Mouse (Mus musculus): Measurements from ENCODE around the gene Fam20c. TPM values are rescaled to one million over a fixed set of nuclear protein-coding genes. Genes with fewer than 3 reads are reported as not detected.

Fam20c gene
- 46.9 and 51.9 TPM in 2 replicates for polyA plus RNA-seq (2016; fragmentation: Nextera tagmentation; extraction: Ambion mirVana)

DNA sequence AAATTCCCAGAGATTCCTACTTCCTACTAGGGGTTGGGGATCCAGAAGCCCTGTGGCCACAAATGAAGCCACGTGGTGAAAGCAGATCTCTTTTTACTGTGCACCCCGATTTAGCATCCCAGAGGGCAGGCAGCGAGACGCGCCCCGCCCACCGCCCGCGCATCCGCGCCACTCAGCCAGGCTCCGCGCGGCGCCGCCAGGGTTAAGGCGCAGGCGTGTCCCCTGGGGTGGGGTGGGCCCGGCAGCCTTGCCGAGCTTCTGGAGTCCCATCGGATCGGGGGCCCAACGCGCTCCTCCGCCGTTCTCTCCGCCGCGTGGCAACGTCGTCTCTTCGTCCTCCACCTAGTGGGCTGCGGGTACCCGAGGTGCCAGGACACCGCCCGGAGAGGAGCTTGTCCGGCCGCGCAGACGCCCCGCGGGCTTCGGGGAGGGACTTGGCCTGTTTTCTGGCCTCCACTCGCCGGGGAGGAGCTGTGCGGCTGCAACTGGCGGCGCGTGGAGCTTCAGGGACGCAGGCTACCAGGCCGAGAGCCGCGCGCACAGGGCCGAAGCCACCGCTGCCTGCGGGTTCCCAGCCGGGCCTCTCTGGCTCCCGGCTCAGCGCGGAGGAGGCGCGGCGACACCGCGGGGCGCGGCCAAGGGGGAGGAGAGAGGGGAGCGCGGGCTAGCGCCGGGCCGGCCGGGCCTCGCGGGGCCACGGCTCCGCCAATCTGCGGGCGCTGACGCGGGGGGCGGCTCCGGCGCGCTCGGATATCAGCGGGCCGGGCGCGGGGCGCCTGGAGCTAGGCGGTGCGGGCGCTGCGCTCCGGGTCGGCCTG lies at the start of gene Fam20c:
Fam20c (plus strand) TSS at position 212 of the 818 bp plus-strand sequence.
- WGBS = 1% methylated on average over 89 of the region's 98 CpGs
- ATAC-seq (ENCODE audit: low FRiP score, low read depth) = peak; percentile 79
- H3K4me1 ChIP-seq = peaks cover 51% of the 10 kb centered on the region
- peak within 1 kb of the TSS; percentile 90 for H3K4me2 ChIP-seq (replicated peaks)
- H3K36me3 ChIP-seq = peaks cover 9% of the 10 kb centered on the region; the same call in 1 of the 2 replicates
- peak within 1 kb of the TSS; percentile 69 for H3K4me3 ChIP-seq
- H3K27ac ChIP-seq = peak within 1 kb of the TSS; percentile 84
- peaks cover 6% of the 10 kb centered on the region; the same call in 1 of the 2 replicates for H3K27me3 ChIP-seq (replicated peaks)
- H3K9me3 ChIP-seq = no peaks in the 10 kb centered on the region
- peak within 1 kb of the TSS; percentile 88 for H3K9ac ChIP-seq

DNA sequence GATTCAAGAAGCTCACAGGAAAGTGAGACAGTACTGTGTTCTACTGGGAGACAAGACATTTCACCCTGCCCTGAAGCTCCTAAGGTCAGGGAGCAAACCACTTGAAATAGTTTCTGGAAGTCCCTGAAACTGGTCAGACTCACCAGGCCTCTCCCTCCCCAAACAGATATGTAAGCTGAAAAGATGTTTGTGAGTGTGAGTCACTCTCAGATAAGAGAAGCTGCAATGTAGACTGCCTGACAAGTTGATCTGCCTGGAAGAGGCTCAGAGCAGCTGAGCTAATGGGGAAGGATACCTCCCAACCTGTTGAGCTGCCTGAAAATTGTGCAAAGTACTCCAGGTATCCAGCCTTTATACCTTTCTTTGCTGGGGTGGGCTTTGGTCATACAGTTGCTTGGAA lies 46.9 kb upstream of the Fam20c start:
- Histone ChIP-seq H3K27me3 (replicated peaks) (no peaks in the 10 kb centered on the region), H3K9me3 (no peaks in the 10 kb centered on the region), H3K4me3 (no peak overlapping the region), H3K4me2 (replicated peaks) (no peak overlapping the region), H3K36me3 (no peaks in the 10 kb centered on the region), H3K27ac (no peak overlapping the region), H3K4me1 (no peaks in the 10 kb centered on the region), H3K9ac (no peak overlapping the region)
- ATAC-seq (ENCODE audit: low FRiP score, low read depth) = no peak

DNA sequence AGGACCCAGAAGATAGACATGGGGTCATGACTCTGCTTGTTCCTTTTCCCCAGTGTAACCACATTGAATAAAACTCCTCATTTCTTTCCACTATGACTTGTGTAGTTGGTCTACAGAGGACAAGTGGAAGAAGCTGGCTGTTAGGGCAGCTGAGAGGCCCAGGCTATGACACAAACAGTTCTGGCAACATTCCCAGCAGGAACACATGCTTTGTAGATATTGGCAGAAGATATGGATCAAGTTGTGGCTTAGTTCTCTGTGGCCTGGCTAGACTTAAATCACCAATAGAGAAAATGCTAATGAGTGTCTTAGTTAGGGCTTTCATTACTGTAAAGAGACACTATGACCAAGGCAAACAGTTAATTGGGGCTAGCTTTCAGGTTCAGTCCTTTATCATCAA lies 45.7 kb upstream of the Fam20c start:
- H3K27me3 ChIP-seq (replicated peaks) = no peaks in the 10 kb centered on the region
- H3K27ac ChIP-seq = no peak overlapping the region
- no peaks in the 10 kb centered on the region for H3K9me3 ChIP-seq
- no peak for ATAC-seq (ENCODE audit: low FRiP score, low read depth)
- no peak overlapping the region for H3K4me3 ChIP-seq
- H3K4me1 ChIP-seq = no peaks in the 10 kb centered on the region
- H3K36me3 ChIP-seq = no peaks in the 10 kb centered on the region
- no peak overlapping the region for H3K9ac ChIP-seq
- no peak overlapping the region for H3K4me2 ChIP-seq (replicated peaks)

DNA sequence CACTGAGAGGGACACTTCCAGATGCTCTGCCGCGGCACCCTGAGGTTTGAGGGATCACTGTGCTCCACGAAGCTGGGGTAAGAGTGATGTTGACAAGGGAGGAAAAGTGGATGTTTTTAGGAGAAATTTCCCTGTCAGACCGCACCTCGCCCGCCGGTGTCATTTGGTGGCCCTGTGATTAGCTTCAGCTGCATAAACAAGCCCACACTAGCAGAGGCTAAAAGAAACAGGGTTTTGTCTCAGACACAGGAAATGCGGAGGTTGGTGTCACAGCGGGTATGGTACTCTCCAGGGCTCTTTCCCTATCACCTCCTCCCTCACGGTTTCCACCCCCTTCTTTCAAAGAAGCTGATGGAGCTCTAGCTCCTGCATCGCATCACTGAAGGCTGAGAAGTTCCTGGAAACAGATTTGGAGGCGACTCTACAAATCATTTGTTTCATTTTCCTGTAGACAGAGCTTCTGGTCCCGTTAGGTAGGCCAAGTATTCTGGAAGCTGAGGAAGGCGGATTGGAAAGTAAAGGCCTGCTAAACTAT lies 38.7 kb upstream of the Fam20c start:
- H3K4me2 ChIP-seq (replicated peaks) = no peak overlapping the region
- H3K27me3 ChIP-seq (replicated peaks) = no peaks in the 10 kb centered on the region
- ATAC-seq (ENCODE audit: low FRiP score, low read depth) = no peak
- H3K4me3 ChIP-seq = no peak overlapping the region
- no peak overlapping the region for H3K27ac ChIP-seq
- WGBS = 40% methylated on average over 14 of the region's 14 CpGs
- H3K36me3 ChIP-seq = no peaks in the 10 kb centered on the region
- no peaks in the 10 kb centered on the region for H3K4me1 ChIP-seq
- H3K9ac ChIP-seq = no peak overlapping the region
- no peaks in the 10 kb centered on the region for H3K9me3 ChIP-seq

DNA sequence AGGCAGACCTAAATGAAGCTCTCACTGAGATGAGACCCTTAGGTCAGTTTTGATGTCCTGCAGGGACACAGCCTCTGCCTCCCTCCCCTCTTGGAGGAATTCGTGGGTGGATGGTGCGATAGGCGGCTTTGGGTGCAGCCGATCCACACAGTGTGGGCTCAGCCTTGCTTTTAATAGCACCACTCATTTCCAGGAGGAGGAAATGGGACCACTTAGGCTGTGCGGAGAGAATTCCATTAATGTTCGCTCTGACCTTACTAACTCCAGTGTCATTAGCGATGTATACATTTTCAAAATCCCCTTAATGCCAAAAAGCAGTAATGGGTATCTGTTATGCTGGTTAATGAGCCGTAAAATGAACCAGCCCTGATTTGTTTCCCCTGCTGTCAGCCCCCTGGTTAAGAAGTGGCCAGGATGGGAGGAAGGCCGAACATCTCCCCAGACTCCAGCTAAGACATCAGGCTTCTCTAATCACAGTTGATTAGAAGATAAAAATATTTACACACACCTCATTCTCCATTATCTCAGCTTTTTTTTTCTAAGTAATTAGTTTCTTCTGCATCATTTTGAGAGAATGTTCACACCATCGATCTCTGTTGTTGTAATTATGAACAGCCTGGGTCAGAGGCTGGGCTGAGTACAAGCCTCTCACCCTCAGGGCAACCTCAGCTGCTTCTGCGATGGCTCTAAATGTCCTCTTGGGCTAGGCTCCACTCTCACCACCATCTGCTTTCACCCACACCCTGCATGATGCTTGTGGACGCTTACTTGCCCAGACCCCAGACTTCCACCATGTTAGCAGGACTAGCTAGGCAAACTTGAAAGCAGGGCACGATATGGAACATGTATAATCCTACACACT lies 33.8 kb upstream of the Fam20c start:
- H3K9me3 ChIP-seq = no peaks in the 10 kb centered on the region
- H3K9ac ChIP-seq = no peak overlapping the region
- H3K4me3 ChIP-seq = no peak overlapping the region
- H3K4me1 ChIP-seq = no peaks in the 10 kb centered on the region
- no peak overlapping the region for H3K4me2 ChIP-seq (replicated peaks)
- no peaks in the 10 kb centered on the region for H3K27me3 ChIP-seq (replicated peaks)
- H3K36me3 ChIP-seq = no peaks in the 10 kb centered on the region
- WGBS = 47% methylated on average over 13 of the region's 13 CpGs
- ATAC-seq (ENCODE audit: low FRiP score, low read depth) = 0 out of 2 replicates have a peak, but pooled peaks have one; percentile 48
- no peak overlapping the region for H3K27ac ChIP-seq

DNA sequence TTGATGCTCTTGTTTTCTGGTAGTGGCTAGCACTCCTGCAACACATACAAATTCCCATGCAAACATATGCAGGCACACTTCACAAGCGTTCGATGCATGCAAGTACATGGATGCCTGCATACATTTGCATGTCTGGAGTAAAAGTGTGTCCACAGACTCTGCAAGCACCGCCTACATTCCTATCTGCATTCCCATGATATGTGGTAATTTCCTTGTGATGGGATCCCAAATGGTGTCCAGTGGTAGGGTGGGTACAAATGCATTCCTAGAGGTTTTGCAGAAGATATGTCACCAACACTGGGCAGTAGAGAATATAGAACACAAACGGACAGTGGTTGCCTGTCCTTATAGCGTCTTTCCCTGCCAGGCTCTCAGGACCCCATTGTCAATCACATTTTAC lies 29.9 kb upstream of the Fam20c start:
- Histone ChIP-seq H3K36me3 (no peaks in the 10 kb centered on the region), H3K9me3 (no peaks in the 10 kb centered on the region), H3K4me2 (replicated peaks) (no peak overlapping the region), H3K4me3 (no peak overlapping the region), H3K4me1 (no peaks in the 10 kb centered on the region), H3K27me3 (replicated peaks) (no peaks in the 10 kb centered on the region), H3K27ac (no peak overlapping the region), H3K9ac (no peak overlapping the region)
- no peak for ATAC-seq (ENCODE audit: low FRiP score, low read depth)
- 98% methylated on average over 5 of the region's 5 CpGs for WGBS

DNA sequence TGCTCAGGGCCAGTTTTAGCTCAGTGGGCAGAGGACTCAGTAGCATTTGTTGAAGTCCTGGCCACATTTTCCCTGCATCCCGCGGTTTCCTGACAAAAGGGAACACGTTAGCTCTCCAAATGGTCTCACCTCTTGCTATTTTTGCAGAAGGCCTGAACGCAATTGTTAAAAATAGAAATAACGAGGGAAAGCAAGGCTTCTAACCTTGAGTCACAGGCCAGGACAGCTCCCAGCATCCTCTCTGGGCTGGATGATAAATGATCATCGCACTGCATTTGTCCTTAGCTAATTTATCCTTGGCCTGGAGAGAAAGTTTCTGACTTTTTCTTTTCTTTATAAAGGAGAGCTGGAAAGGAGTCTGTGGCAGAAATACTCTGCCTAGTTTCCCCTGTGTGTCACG lies 29.2 kb upstream of the Fam20c start:
- no peaks in the 10 kb centered on the region for H3K4me1 ChIP-seq
- no peak overlapping the region for H3K4me3 ChIP-seq
- H3K4me2 ChIP-seq (replicated peaks) = no peak overlapping the region
- no peaks in the 10 kb centered on the region for H3K27me3 ChIP-seq (replicated peaks)
- H3K27ac ChIP-seq = no peak overlapping the region
- no peaks in the 10 kb centered on the region for H3K36me3 ChIP-seq
- WGBS = 64% methylated on average over 7 of the region's 7 CpGs
- ATAC-seq (ENCODE audit: low FRiP score, low read depth) = no peak
- H3K9me3 ChIP-seq = no peaks in the 10 kb centered on the region
- no peak overlapping the region for H3K9ac ChIP-seq

DNA sequence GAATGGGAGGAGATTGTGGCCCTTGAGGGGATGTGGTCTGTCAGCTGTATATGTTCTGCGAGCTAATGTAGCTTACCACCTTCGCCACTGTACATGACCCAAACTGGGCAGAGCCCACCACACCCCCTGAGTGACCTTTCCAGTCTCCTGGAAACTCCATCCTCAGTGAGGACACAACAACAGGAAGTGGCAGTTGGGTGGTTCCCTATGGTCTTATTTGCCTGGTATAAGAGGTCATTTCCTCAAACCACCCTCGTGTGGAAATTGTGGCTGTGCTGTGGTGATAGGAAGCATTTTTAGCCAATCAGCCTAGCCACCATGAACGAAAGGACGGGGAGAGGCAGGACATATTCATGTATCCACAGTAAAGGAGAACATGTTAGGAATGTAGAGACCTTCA lies 23.5 kb upstream of the Fam20c start:
- Histone ChIP-seq H3K4me1 (no peaks in the 10 kb centered on the region), H3K9me3 (no peaks in the 10 kb centered on the region), H3K4me3 (no peak overlapping the region), H3K27me3 (replicated peaks) (no peaks in the 10 kb centered on the region), H3K4me2 (replicated peaks) (no peak overlapping the region), H3K36me3 (no peaks in the 10 kb centered on the region), H3K27ac (no peak overlapping the region), H3K9ac (no peak overlapping the region)
- no peak for ATAC-seq (ENCODE audit: low FRiP score, low read depth)
- 82% methylated on average over 5 of the region's 5 CpGs for WGBS

DNA sequence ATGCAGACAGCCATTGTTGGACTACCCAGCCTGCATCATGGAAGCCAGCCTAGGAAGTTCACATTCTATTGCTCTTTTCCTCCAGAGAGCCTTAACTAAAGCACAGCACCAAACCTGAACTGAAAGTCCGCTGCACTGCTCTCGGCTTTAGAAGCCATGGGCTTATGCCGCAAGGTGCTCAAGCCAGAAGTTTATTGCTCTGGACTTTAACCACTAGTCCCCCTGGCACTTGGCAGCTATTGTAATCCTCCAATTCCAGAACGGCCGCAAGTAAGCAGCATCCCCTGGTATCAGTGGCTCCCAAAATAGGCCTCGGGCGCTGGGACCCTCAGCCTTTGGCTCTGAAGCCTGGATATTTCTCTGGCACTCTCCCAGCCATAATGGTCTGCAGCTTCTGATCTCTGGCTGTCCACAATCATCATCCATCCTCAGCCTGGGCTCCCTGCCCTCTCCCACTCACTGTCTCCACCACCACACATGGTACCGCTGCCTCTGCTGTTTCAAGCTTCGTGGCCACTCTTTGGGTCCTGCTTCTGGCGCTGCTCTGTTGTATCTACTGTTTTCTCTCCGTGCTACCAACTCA lies 20.9 kb upstream of the Fam20c start:
- Histone ChIP-seq H3K36me3 (no peaks in the 10 kb centered on the region), H3K9ac (no peak overlapping the region), H3K4me2 (replicated peaks) (no peak overlapping the region), H3K4me1 (no peaks in the 10 kb centered on the region), H3K27me3 (replicated peaks) (no peaks in the 10 kb centered on the region), H3K27ac (no peak overlapping the region), H3K4me3 (no peak overlapping the region), H3K9me3 (no peaks in the 10 kb centered on the region)
- WGBS = 89% methylated on average over 11 of the region's 11 CpGs
- no peak for ATAC-seq (ENCODE audit: low FRiP score, low read depth)

DNA sequence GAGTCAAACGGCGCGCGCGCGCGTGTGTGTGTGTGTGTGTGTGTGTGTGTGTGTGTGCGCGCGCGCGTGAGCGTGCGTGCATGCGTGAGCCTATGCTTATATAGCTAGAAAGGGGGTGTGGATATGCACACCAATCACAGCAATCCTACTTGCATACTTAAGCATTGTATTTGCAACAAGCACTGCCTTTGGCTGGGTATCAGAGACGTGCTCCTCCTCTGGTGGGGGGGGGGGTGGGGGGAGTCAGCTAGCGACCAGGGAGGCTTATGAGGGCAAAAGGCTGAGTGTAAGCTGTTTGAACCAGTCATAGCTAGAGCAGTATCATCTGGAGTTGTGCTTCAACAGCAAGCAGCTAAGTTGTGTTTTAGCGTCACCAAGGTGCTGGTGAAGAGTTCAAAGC lies 20.3 kb upstream of the Fam20c start:
- ATAC-seq (ENCODE audit: low FRiP score, low read depth) = no peak
- H3K4me1 ChIP-seq = no peaks in the 10 kb centered on the region
- no peak overlapping the region for H3K4me2 ChIP-seq (replicated peaks)
- H3K9me3 ChIP-seq = no peaks in the 10 kb centered on the region
- 81% methylated on average over 14 of the region's 18 CpGs for WGBS
- no peak overlapping the region for H3K4me3 ChIP-seq
- H3K36me3 ChIP-seq = no peaks in the 10 kb centered on the region
- no peak overlapping the region for H3K27ac ChIP-seq
- no peaks in the 10 kb centered on the region for H3K27me3 ChIP-seq (replicated peaks)
- H3K9ac ChIP-seq = no peak overlapping the region

DNA sequence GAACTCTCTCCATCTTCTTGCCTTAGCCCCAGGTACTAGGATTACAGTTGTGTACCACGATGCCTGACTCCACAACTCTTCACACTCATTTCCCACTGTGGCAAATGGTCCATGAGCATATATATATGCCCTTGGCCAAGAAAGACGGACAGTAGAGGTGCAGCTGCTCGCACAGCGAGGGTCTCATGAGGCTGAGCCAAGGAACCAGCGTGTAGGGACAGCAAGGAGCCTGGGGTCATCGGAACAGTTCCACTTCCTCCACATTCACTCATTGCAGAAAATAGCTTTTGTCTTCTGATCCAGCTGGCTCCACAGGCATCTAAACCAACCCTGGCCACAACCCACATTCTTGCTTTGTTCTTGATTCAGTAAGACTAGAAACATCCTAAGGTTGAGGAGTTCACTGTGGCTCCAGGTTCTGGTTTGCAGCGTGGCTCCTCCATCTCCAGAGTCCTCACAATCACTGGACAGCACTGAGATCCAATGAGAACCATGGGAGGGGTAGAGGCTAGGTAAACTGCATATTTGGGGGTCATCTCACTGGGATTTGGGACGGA lies 19.0 kb upstream of the Fam20c start:
- no peaks in the 10 kb centered on the region for H3K36me3 ChIP-seq
- H3K4me2 ChIP-seq (replicated peaks) = no peak overlapping the region
- H3K27ac ChIP-seq = no peak overlapping the region
- no peaks in the 10 kb centered on the region for H3K9me3 ChIP-seq
- H3K4me1 ChIP-seq = no peaks in the 10 kb centered on the region
- H3K9ac ChIP-seq = no peak overlapping the region
- WGBS = 83% methylated on average over 8 of the region's 8 CpGs
- H3K27me3 ChIP-seq (replicated peaks) = no peaks in the 10 kb centered on the region
- no peak overlapping the region for H3K4me3 ChIP-seq
- no peak for ATAC-seq (ENCODE audit: low FRiP score, low read depth)

DNA sequence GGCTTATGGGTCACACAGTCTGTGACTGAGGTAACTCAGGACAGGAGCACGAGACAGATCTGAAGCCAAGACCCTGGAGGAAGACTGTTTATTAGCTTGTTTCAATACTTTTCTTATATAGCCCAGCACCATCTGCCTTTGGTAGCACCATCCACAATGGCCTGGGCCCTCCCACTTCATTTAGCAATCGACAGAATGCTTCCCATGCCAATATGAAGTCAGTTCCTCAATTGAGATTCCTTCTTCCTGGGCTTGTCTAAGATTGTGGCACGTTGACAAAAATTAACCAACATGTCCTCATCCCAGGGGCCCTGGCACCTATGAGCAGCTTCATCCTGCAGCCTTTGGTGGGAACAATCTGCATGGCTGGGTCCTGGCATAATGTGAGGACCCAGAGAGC lies 14.2 kb upstream of the Fam20c start:
- Histone ChIP-seq H3K9me3 (no peaks in the 10 kb centered on the region), H3K4me2 (replicated peaks) (no peak overlapping the region), H3K36me3 (no peaks in the 10 kb centered on the region), H3K4me1 (0 out of 2 replicates have a peak, but pooled peaks cover 5% of the 10 kb centered on the region), H3K9ac (no peak overlapping the region), H3K27me3 (replicated peaks) (no peaks in the 10 kb centered on the region), H3K4me3 (no peak overlapping the region), H3K27ac (no peak overlapping the region)
- WGBS = 77% methylated on average over 3 of the region's 3 CpGs
- ATAC-seq (ENCODE audit: low FRiP score, low read depth) = no peak

Data from neural tube, embryonic 12.5 days (tissue).